Mouse (Mus musculus): ENCODE data around the gene Arhgap4.

Arhgap4 gene

GRCm38 (mm10) chrX:73964363-73964762 lies 42.7 kb upstream of the Arhgap4 start:
- TF ChIP-seq NANOG (IDR thresholded peaks at IDR 0.05; ENCODE audit: borderline replicate concordance, low read length) = no peak
- no peak for TF ChIP-seq POU5F1 (IDR thresholded peaks at IDR 0.05; ENCODE audit: borderline replicate concordance, low read length)
- H3K36me3 ChIP-seq (ENCODE audit: insufficient read depth, low read length) = peaks cover 53% of the 10 kb centered on the region

GRCm38 (mm10) chrX:73954988-73955387 lies 33.3 kb upstream of the Arhgap4 start:
- Histone ChIP-seq H3K36me3 (ENCODE audit: insufficient read depth, low read length) (peaks cover 100% of the 10 kb centered on the region), H3K4me3 (replicated peaks; ENCODE audit: low read length) (no peak overlapping the region), H3K27me3 (ENCODE audit: insufficient read depth, low read length) (no peaks in the 10 kb centered on the region), H3K4me1 (replicated peaks; ENCODE audit: low read depth, low read length) (peaks cover 13% of the 10 kb centered on the region), H3K9me3 (ENCODE audit: low read length) (no peaks in the 10 kb centered on the region)
- no peak for TF ChIP-seq CTCF (conservative IDR thresholded peaks at IDR 0.05; ENCODE audit: low read length)
- TF ChIP-seq NANOG (IDR thresholded peaks at IDR 0.05; ENCODE audit: borderline replicate concordance, low read length) = no peak
- TF ChIP-seq POU5F1 (IDR thresholded peaks at IDR 0.05; ENCODE audit: borderline replicate concordance, low read length) = no peak

More at GRCm38 (mm10) chrX:73964363-73964762, 42.7 kb upstream of the Arhgap4 start:
- Histone ChIP-seq H3K4me3 (replicated peaks; ENCODE audit: low read length) (peak overlapping the region; percentile 91), H3K4me1 (replicated peaks; ENCODE audit: low read depth, low read length) (peaks cover 59% of the 10 kb centered on the region), H3K27me3 (ENCODE audit: insufficient read depth, low read length) (no peaks in the 10 kb centered on the region), H3K9me3 (ENCODE audit: low read length) (no peaks in the 10 kb centered on the region)

GRCm38 (mm10) chrX:73952603-73953002 lies 30.9 kb upstream of the Arhgap4 start:
- TF ChIP-seq NANOG (IDR thresholded peaks at IDR 0.05; ENCODE audit: borderline replicate concordance, low read length) (no peak), CTCF (conservative IDR thresholded peaks at IDR 0.05; ENCODE audit: low read length) (no peak), POU5F1 (IDR thresholded peaks at IDR 0.05; ENCODE audit: borderline replicate concordance, low read length) (no peak)
- H3K27me3 ChIP-seq (ENCODE audit: insufficient read depth, low read length) = no peaks in the 10 kb centered on the region
- no peaks in the 10 kb centered on the region for H3K9me3 ChIP-seq (ENCODE audit: low read length)
- no peak overlapping the region for H3K4me3 ChIP-seq (replicated peaks; ENCODE audit: low read length)
- peaks cover 100% of the 10 kb centered on the region for H3K36me3 ChIP-seq (ENCODE audit: insufficient read depth, low read length)
- peaks cover 32% of the 10 kb centered on the region for H3K4me1 ChIP-seq (replicated peaks; ENCODE audit: low read depth, low read length)

- H3K9me3 ChIP-seq (ENCODE audit: low read length) = no peaks in the 10 kb centered on the region
- peaks cover 100% of the 10 kb centered on the region for H3K36me3 ChIP-seq (ENCODE audit: insufficient read depth, low read length)
- TF ChIP-seq POU5F1 (IDR thresholded peaks at IDR 0.05; ENCODE audit: borderline replicate concordance, low read length) = no peak
- TF ChIP-seq CTCF (conservative IDR thresholded peaks at IDR 0.05; ENCODE audit: low read length) = no peak
- TF ChIP-seq NANOG (IDR thresholded peaks at IDR 0.05; ENCODE audit: borderline replicate concordance, low read length) = no peak
- H3K27me3 ChIP-seq (ENCODE audit: insufficient read depth, low read length) = no peaks in the 10 kb centered on the region
- H3K4me3 ChIP-seq (replicated peaks; ENCODE audit: low read length) = no peak overlapping the region
- peaks cover 32% of the 10 kb centered on the region for H3K4me1 ChIP-seq (replicated peaks; ENCODE audit: low read depth, low read length)
These were observed 27.7 kb upstream of the Arhgap4 start for GRCm38 (mm10) chrX:73949341-73949740.

DNA sequence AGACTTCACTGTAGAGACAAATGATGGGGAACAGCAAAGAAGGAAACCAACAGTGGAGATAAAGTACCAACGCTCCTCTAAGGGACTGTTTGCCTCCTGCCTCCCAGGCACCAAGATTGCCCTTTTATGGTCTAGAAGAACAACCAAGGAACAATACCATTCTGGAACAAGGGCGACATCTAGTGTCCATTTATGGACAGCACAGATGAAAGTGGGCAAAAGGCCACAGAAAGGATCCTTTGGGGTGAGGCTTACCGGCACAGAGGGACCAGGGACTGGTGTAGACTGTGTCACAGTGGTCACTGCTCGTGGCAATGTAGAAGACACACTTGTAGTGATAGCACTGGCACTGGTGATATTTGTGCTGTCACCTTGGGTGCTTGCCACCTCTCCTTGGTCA lies 27.0 kb upstream of the Arhgap4 start:
- peaks cover 100% of the 10 kb centered on the region for H3K36me3 ChIP-seq (ENCODE audit: insufficient read depth, low read length)
- H3K4me1 ChIP-seq (replicated peaks; ENCODE audit: low read depth, low read length) = peaks cover 32% of the 10 kb centered on the region
- TF ChIP-seq POU5F1 (IDR thresholded peaks at IDR 0.05; ENCODE audit: borderline replicate concordance, low read length) = no peak
- TF ChIP-seq CTCF (conservative IDR thresholded peaks at IDR 0.05; ENCODE audit: low read length) = peak; percentile 49
- H3K9me3 ChIP-seq (ENCODE audit: low read length) = no peaks in the 10 kb centered on the region
- no peaks in the 10 kb centered on the region for H3K27me3 ChIP-seq (ENCODE audit: insufficient read depth, low read length)
- no peak overlapping the region for H3K4me3 ChIP-seq (replicated peaks; ENCODE audit: low read length)

DNA sequence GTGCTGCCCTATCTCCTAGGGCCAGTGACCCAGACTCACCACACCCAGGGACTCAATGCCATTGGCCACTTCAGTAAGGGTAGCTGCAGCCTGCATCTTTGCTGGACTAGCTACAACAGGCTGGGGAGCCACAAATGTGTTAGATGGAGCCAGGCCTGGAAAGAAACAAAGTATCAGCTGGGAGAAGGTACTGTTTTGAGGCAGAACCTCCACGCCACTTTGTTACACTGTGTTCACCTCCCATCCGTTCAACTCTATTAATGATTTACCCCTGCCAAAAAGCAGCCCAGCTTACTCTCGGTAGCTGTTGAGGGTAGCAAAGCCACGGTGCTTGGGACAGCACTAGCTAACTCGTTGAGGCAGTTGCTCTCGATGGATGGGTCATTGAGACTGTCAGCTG lies 25.2 kb upstream of the Arhgap4 start:
- H3K27me3 ChIP-seq (ENCODE audit: insufficient read depth, low read length) = no peaks in the 10 kb centered on the region
- no peaks in the 10 kb centered on the region for H3K9me3 ChIP-seq (ENCODE audit: low read length)
- TF ChIP-seq POU5F1 (IDR thresholded peaks at IDR 0.05; ENCODE audit: borderline replicate concordance, low read length) = no peak
- H3K36me3 ChIP-seq (ENCODE audit: insufficient read depth, low read length) = peaks cover 100% of the 10 kb centered on the region
- H3K4me3 ChIP-seq (replicated peaks; ENCODE audit: low read length) = no peak overlapping the region
- H3K4me1 ChIP-seq (replicated peaks; ENCODE audit: low read depth, low read length) = peaks cover 32% of the 10 kb centered on the region

GRCm38 (mm10) chrX:73942294-73942693 lies 20.6 kb upstream of the Arhgap4 start:
- Histone ChIP-seq H3K36me3 (ENCODE audit: insufficient read depth, low read length) (peaks cover 66% of the 10 kb centered on the region), H3K9me3 (ENCODE audit: low read length) (no peaks in the 10 kb centered on the region), H3K27me3 (ENCODE audit: insufficient read depth, low read length) (no peaks in the 10 kb centered on the region), H3K4me3 (replicated peaks; ENCODE audit: low read length) (no peak overlapping the region), H3K4me1 (replicated peaks; ENCODE audit: low read depth, low read length) (peaks cover 6% of the 10 kb centered on the region; the same call in 1 of the 2 replicates)
- TF ChIP-seq NANOG (IDR thresholded peaks at IDR 0.05; ENCODE audit: borderline replicate concordance, low read length) (no peak), POU5F1 (IDR thresholded peaks at IDR 0.05; ENCODE audit: borderline replicate concordance, low read length) (no peak), CTCF (conservative IDR thresholded peaks at IDR 0.05; ENCODE audit: low read length) (no peak)

DNA sequence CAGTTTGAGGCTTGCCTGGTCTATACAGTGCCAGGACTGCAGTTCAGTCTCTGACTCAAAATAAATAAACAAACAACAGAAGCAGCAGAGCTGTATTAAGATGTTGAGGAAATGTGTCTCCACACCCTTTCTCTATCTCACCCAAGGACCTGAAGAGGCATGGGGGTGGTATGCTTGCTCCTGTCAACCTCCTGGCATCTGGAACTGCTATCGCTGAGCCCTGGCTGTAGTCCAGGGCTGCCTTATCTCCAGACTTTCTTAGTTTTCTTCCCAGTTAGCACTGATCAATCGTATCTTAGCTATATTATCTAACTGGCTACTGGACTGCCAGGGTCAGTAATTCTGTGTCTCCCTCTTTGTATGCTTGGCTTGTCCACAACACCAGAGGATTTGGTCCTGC lies 20.2 kb upstream of the Arhgap4 start:
- peaks cover 62% of the 10 kb centered on the region for H3K36me3 ChIP-seq (ENCODE audit: insufficient read depth, low read length)
- no peaks in the 10 kb centered on the region for H3K9me3 ChIP-seq (ENCODE audit: low read length)
- H3K4me3 ChIP-seq (replicated peaks; ENCODE audit: low read length) = no peak overlapping the region
- H3K27me3 ChIP-seq (ENCODE audit: insufficient read depth, low read length) = no peaks in the 10 kb centered on the region
- TF ChIP-seq POU5F1 (IDR thresholded peaks at IDR 0.05; ENCODE audit: borderline replicate concordance, low read length) = no peak
- no peak for TF ChIP-seq NANOG (IDR thresholded peaks at IDR 0.05; ENCODE audit: borderline replicate concordance, low read length)
- TF ChIP-seq CTCF (conservative IDR thresholded peaks at IDR 0.05; ENCODE audit: low read length) = no peak
- H3K4me1 ChIP-seq (replicated peaks; ENCODE audit: low read depth, low read length) = peaks cover 6% of the 10 kb centered on the region; the same call in 1 of the 2 replicates

DNA sequence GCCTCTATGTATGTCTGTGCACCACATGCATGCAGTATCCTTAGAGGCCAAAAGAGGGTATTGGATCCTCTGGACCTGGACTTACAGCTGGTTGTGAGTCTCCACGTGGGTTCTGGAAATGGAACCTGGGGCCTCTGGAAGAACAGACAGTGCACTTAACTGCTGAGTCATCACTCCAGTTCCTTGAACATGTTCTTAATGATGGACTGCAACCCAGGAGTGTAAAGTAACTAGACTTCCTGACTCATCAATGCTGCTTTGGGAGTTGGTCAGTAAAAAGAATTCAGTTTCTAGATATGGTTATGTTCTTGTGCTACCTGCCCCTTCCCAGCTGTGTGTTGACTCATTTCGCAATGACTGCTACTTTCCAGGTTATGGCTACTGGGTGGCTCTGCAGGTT lies 10.2 kb upstream of the Arhgap4 start:
- TF ChIP-seq NANOG (IDR thresholded peaks at IDR 0.05; ENCODE audit: borderline replicate concordance, low read length) (no peak), CTCF (conservative IDR thresholded peaks at IDR 0.05; ENCODE audit: low read length) (no peak), POU5F1 (IDR thresholded peaks at IDR 0.05; ENCODE audit: borderline replicate concordance, low read length) (no peak)
- Histone ChIP-seq H3K4me1 (replicated peaks; ENCODE audit: low read depth, low read length) (peaks cover 40% of the 10 kb centered on the region), H3K36me3 (ENCODE audit: insufficient read depth, low read length) (peaks cover 28% of the 10 kb centered on the region), H3K27me3 (ENCODE audit: insufficient read depth, low read length) (no peaks in the 10 kb centered on the region), H3K9me3 (ENCODE audit: low read length) (no peaks in the 10 kb centered on the region), H3K4me3 (replicated peaks; ENCODE audit: low read length) (no peak overlapping the region)
